Mouse (Mus musculus) forebrain, embryonic 14.5 days (tissue): ENCODE data around the gene Xlr5a. TPM values are rescaled to one million over a fixed set of nuclear protein-coding genes. Genes with fewer than 3 reads are reported as not detected.

Experiments used
- polyA plus RNA-seq: library from polyadenylated mRNA; unstranded; fragments of >200 nt; fragmentation: Nextera tagmentation; extraction: Ambion mirVana; gene quantifications from 2 replicates; pipeline ENCODE4 v1.2.1, GENCODE M21; 2014

The Xlr5a gene
- polyA plus RNA-seq, 1 experiment from 2014 or later = not detected

Other genes starting within 250 kb of the Xlr5a start
- 1.3 and 1.7 TPM in 2 replicates for gene Pnma3, start 228.2 kb downstream of the Xlr5a start, polyA plus RNA-seq
- 0.43 and 0.69 TPM in 2 replicates for gene Xlr4a, start 210.5 kb downstream of the Xlr5a start, polyA plus RNA-seq
- 2.5 and 6.9 TPM in 2 replicates for gene Xlr3a, start 195.9 kb downstream of the Xlr5a start, polyA plus RNA-seq
- gene Gm14685, start 175.9 kb downstream of the Xlr5a start, polyA plus RNA-seq = 0.22 and 0.84 TPM in 2 replicates
- gene Xlr5b, start 144.2 kb downstream of the Xlr5a start, polyA plus RNA-seq = not detected in 2 replicates
- 0.28 and 0.63 TPM in 2 replicates for gene DXBay18, start 143.5 kb downstream of the Xlr5a start, polyA plus RNA-seq
- gene Spin2d, start 116.0 kb downstream of the Xlr5a start, polyA plus RNA-seq = not detected in 2 replicates
- gene Xlr3b, start 100.8 kb downstream of the Xlr5a start, polyA plus RNA-seq = 10.6 and 43.5 TPM in 2 replicates
- 0.37 and 1.4 TPM in 2 replicates for gene Xlr4b, start 78.6 kb downstream of the Xlr5a start, polyA plus RNA-seq
- gene F8a, start 64.7 kb downstream of the Xlr5a start, polyA plus RNA-seq = 18.8 and 24.6 TPM in 2 replicates
- gene Xlr4c, start 49.8 kb downstream of the Xlr5a start, polyA plus RNA-seq = 0.54 TPM in 1 of 2 replicates, not detected in the other
- gene Xlr3c, start 27.6 kb downstream of the Xlr5a start, polyA plus RNA-seq = not detected in 2 replicates
- gene Xlr5c, start within 50 bp of the Xlr5a start, polyA plus RNA-seq = not detected in 2 replicates
- not detected in 2 replicates for gene Gm45015, start 43.9 kb upstream of the Xlr5a start, polyA plus RNA-seq
- gene Zfp275, start 49.6 kb upstream of the Xlr5a start, polyA plus RNA-seq = 14.4 and 15.2 TPM in 2 replicates
- not detected in 2 replicates for gene Gm18336, start 105.8 kb upstream of the Xlr5a start, polyA plus RNA-seq
- gene Zfp92, start 118.1 kb upstream of the Xlr5a start, polyA plus RNA-seq = 0.39 and 0.48 TPM in 2 replicates
- gene Trex2, start 142.4 kb upstream of the Xlr5a start, polyA plus RNA-seq = not detected in 2 replicates
- 64.2 TPM in 2 replicates for gene Haus7, start 166.1 kb upstream of the Xlr5a start, polyA plus RNA-seq
- 15.5 and 18.0 TPM in 2 replicates for gene Bgn, start 190.6 kb upstream of the Xlr5a start, polyA plus RNA-seq
- 2.1 and 3.8 TPM in 2 replicates for gene Atp2b3, start 210.1 kb upstream of the Xlr5a start, polyA plus RNA-seq